Mouse (Mus musculus) ES-Bruce4 (cell line): Measurements from ENCODE around the gene Dpt.

ENCODE experiments used
- CTCF ChIP-seq: IDR thresholded peaks from one replicate; pipeline ENCODE4 v1.8.1; 2011; ENCODE audit warnings: low read depth, low read length
- EP300 ChIP-seq: IDR thresholded peaks from 2 replicates; pipeline ENCODE4 v1.6.1; 2011; ENCODE audit warnings: low read depth, low read length; ENCODE audit not compliant: insufficient read depth
- POLR2A ChIP-seq: IDR thresholded peaks from one replicate; pipeline ENCODE4 v1.8.1; 2011; ENCODE audit warnings: low read length; ENCODE audit not compliant: insufficient read depth

DNA sequence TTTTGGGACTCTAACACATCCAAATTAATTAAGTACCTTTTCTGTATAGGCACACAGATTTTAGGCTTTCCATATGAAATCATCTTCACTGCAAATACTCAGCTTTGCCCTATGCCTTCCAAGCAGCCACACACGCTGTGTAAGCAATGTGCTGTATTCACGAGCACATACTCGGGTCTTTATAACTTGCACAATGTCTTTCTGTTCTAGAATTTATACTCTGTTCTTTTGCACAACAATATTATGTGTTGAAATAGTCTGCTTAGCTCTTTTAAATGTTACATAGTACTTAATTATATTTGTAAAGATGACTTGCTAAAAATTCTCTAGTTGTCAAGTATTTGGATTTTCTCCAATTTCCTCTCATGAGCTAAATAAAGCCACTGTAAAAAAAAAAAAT is 29.8 kb upstream of the Dpt start:
- TF ChIP-seq CTCF: no peak
- no peak for TF ChIP-seq POLR2A
- no peak for TF ChIP-seq EP300
